Mouse (Mus musculus) embryonic fibroblast, embryonic 13.5 days (primary cell): Measurements from ENCODE around the gene Dnttip2. TPM values are rescaled to one million over a fixed set of nuclear protein-coding genes. Genes with fewer than 3 reads are reported as not detected.
"Not testable (repeated sequence)": the region's sequence is repeated elsewhere in the genome, so short reads cannot be mapped to it uniquely, and the experiment has no call there.

Source experiments
- H3K27ac ChIP-seq: 2 replicates; pipeline ENCODE4 v1.5.1; 2012; ENCODE audit warnings: low read length, control low read depth, inconsistent platforms; ENCODE audit not compliant: insufficient read depth
- H3K4me1 ChIP-seq: 2 replicates; pipeline ENCODE4 v1.6.1; 2011; ENCODE audit warnings: low read length; ENCODE audit not compliant: control insufficient read depth, insufficient read depth
- H3K4me3 ChIP-seq: 2 replicates; pipeline ENCODE4 v1.5.1; 2011; ENCODE audit warnings: mild to moderate bottlenecking, control low read depth, low read length; ENCODE audit not compliant: insufficient read depth
- CTCF ChIP-seq: IDR thresholded peaks from 2 replicates; pipeline ENCODE4 v1.5.1; 2011; ENCODE audit warnings: mild to moderate bottlenecking, control low read depth, low read length, moderate library complexity, borderline replicate concordance; ENCODE audit not compliant: insufficient read depth
- POLR2A ChIP-seq: IDR thresholded peaks from 2 replicates; pipeline ENCODE4 v1.6.1; 2011; ENCODE audit warnings: low read depth, mild to moderate bottlenecking, control low read depth, low read length, moderate library complexity
- polyA plus RNA-seq: library from polyadenylated mRNA; stranded (reverse); fragments of >200 nt; gene quantifications from 2 replicates; pipeline ENCODE4 v1.2.4, GENCODE M21; 2011; ENCODE audit warnings: low read depth; ENCODE audit not compliant: missing spikeins, insufficient read length

The Dnttip2 gene
- polyA plus RNA-seq = 79.8 and 82.5 TPM in 2 replicates

DNA sequence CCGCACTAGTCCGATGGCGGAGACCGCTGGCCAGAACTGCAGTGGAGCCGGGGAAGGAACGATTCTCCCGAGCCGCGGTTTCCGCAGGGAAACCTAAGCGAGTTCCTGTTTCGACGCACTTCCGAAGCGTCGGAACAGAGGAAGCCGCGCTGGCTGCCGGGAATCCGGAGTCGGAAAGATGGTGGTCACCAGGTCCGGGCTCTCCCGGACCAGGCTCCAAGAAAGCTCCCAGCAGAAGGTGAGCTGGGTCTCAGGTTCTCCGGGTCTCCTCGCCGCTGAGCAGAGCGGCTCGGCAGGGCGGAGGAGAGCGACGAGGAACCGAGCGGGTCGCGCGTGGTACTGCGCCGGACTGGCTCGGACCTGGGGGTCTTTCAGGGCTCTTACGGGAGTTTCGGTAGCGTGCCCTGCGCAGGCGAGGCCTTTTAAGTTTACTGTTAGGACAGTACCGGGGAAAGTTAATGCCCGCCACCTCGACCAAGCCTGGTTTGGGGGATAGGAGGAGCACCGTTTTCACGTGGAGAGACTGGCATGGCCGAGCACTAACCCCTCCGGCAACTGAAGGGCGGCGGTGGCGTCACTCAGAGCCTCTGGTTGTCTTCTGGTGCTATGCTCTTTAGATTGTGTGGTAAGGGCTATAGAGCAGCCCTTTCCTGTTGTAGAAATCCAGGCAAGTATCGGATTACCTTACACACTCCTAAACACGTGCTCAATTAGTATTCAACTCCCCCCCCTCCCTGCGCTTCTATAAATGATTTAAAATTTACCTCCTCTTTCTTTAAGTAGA lies at the start of gene Dnttip2:
Gene Dnttip2, plus strand, starts transcription at position 148 of the 784 bp plus-strand sequence.
- no peak; the same call in none of the 2 replicates for TF ChIP-seq POLR2A
- Histone ChIP-seq H3K4me3 (peak within 1 kb of the TSS; percentile 95), H3K27ac (no peak within 1 kb of the TSS), H3K4me1 (peaks cover 11% of the 10 kb centered on the region)

DNA sequence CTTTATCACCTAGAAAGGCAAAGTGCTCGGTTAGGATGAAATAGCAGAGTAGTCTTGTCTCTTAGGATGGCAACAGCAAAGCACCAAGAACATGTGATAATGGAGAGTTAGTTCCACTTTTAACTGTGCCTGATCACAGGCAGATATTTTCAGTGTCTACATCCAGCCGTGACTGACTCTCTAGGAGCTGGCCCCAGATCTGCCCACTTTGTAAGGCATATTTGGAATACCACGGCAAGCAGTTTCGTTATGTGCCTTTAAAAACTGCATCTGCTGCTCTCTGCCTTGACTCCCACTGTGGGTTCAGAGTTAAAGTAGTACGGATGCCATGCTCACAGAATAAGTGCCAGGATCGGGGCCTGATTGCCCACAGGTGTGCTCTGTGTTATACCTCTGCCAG lies 47.2 kb upstream of the Dnttip2 start:
- H3K4me1 ChIP-seq, H3K4me3 ChIP-seq, H3K27ac ChIP-seq: not testable (repeated sequence)

DNA sequence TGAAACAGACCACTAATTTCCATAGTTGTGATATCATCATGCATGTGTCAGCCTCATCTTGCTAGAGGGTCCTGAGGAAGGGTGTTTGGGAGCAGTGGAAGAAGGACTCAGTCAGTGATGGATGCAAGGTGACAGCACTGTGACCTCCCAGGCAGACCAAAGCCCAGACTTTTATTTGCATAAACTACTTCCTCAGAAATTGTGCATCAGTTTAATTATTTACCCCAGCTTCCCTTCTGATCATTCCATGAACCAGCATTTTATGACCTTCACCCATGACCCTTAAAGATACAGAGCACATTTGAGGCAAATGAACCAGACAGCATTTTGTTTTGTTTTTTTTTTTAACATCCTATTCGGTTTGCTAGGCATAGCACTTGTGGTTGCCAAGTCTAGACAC lies 38.4 kb upstream of the Dnttip2 start:
- no peak for TF ChIP-seq POLR2A
- TF ChIP-seq CTCF = no peak
- H3K4me1 ChIP-seq = no peaks in the 10 kb centered on the region
- H3K27ac ChIP-seq = no peak overlapping the region
- no peak overlapping the region for H3K4me3 ChIP-seq

DNA sequence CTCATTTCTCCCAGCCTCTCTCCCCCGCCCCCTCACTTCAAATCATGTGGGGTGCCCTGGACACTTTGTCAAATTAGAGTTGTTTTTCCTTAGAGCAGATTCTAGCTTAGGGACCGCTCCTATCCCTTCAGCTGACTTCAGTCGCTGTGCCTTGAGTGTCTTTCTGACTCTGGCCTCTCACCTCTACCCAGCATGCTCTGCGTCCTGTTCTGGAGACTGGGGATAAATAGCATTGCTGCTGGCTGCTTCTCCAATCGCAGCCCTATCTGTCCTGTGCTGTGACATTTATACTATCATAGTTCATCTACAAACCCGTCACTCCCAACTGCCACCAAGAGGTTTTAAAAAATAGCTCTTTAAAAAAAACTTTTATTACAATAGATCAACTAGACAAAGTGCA lies 31.3 kb upstream of the Dnttip2 start:
- Histone ChIP-seq H3K4me1 (no peaks in the 10 kb centered on the region), H3K4me3 (no peak overlapping the region), H3K27ac (no peak overlapping the region)
- TF ChIP-seq CTCF = no peak
- TF ChIP-seq POLR2A = no peak

- no peak overlapping the region for H3K27ac ChIP-seq
- TF ChIP-seq CTCF (no peak), POLR2A (no peak)
- no peaks in the 10 kb centered on the region for H3K4me1 ChIP-seq
- H3K4me3 ChIP-seq = no peak overlapping the region
Measured at GRCm38 (mm10) chr3:122243416-122244167, 30.6 kb upstream of the Dnttip2 start.

- Histone ChIP-seq H3K27ac (peak overlapping the region; percentile 71), H3K4me3 (no peak overlapping the region), H3K4me1 (no peaks in the 10 kb centered on the region)
- TF ChIP-seq CTCF (no peak), POLR2A (no peak)
Measured at GRCm38 (mm10) chr3:122244759-122245158, 29.4 kb upstream of the Dnttip2 start.

GRCm38 (mm10) chr3:122245215-122245877 lies 28.8 kb upstream of the Dnttip2 start, which contains the start of gene Gclm:
Gene Gclm (plus strand): TSS chr3:122245557.
- H3K4me3 ChIP-seq = peak within 1 kb of the TSS; percentile 93
- H3K4me1 ChIP-seq = no peaks in the 10 kb centered on the region
- H3K27ac ChIP-seq = peak within 1 kb of the TSS; percentile 77
- TF ChIP-seq CTCF (no peak), POLR2A (peak; percentile 80)

DNA sequence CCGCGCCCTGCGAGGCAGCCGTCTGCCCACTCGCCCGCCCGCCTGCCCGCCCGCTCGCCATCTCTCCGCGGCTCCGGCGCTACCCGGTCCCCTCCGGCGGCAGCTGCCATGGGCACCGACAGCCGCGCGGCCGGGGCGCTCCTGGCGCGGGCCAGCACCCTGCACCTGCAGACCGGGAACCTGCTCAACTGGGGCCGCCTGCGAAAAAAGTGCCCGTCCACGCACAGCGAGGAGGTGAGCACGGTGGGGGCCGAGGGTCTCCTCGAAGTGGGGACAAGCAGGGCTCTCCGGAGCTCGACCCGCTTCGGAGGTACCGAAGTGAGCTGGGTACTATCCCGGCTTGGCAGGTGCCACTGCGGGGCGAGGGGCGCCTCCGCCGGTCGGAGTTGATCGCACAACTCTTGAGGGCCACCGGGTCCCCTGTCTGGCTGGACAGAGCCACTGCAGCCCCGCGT lies 28.3 kb upstream of the Dnttip2 start:
- no peaks in the 10 kb centered on the region for H3K4me1 ChIP-seq
- TF ChIP-seq POLR2A (no peak), CTCF (no peak)
- peak overlapping the region; percentile 93 for H3K4me3 ChIP-seq
- H3K27ac ChIP-seq = peak overlapping the region; percentile 77

DNA sequence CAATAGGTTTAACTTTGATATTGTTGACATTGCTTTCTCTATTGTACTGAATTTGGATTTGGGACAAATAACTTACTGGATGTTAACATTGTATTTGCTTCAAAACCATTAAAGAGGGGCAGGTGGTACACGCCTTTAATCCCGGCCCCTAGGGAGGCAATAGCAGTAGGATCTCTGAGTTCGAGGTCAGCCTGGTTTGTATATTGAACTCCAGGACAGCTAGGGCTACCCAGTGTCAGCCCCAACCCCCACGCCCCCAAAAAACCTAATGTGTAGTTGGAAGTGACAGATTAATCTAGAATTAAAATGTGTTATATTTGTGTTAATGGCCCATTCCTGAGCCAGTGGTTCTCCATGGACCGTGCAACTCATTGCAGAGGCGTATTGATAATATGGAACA lies 27.8 kb upstream of the Dnttip2 start:
- Histone ChIP-seq H3K27ac (no peak overlapping the region), H3K4me1 (no peaks in the 10 kb centered on the region), H3K4me3 (peak overlapping the region; percentile 93)
- TF ChIP-seq CTCF (no peak), POLR2A (no peak)
